Mouse (Mus musculus) brain, embryonic 14.5 days (tissue): ENCODE measurements at regions not wholly inside any gene's neighbourhood (a gene's known extent, or its start where the extent isn't known, plus 50 kb on each side); places are given as distances from the start of the nearest gene placed in this dataset.

Experiments
- CTCF ChIP-seq: fragments of 200-500 bp; IDR thresholded peaks from 2 replicates; pipeline ENCODE4 v1.5.1; 2012; ENCODE audit warnings: inconsistent platforms, mild to moderate bottlenecking, moderate library complexity, borderline replicate concordance; ENCODE audit not compliant: insufficient read depth, insufficient read length; ENCODE audit errors: extremely low read depth
- POLR2A ChIP-seq: fragments of 200-500 bp; IDR thresholded peaks from 2 replicates; pipeline ENCODE4 v1.6.1; 2012; ENCODE audit warnings: mild to moderate bottlenecking, inconsistent platforms, borderline replicate concordance; ENCODE audit not compliant: poor library complexity, insufficient read depth, insufficient read length, severe bottlenecking; ENCODE audit errors: extremely low read depth

DNA sequence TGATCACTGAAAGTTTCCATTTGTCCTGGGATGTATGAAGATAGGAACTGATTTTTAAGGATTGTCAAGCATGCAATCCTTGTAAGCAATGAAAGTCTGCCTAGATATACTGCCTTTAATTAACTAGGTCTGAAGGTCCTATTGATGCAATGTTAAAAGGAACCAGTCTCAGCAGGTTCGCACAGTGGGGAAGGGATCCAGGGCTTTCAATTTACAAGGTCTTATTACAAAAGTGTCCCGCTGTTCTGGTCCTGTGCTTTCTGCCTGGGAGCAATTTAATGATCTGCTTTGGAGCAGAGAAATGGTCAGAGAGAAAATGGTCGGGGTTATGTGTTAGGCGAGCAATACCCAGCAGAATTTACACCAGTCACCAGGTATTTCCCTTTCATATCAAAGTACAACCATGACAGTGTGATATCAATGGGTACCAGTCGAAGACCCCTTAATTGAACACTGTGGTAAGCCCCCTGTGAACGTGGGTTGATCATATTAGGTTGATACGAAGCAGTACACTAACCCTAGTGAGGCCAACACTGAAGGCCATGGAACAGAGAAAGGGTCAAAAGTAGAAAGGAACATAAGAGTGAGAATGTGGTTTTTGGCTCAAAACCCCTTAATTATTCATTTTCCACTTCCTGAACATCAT, 778.5 kb downstream of the Kcnj2 start:
- TF ChIP-seq CTCF, result no peak
- no peak for TF ChIP-seq POLR2A
